Mouse (Mus musculus) embryonic facial prominence, embryonic 13.5 days (tissue): ENCODE measurements around the gene Cul7. TPM values are rescaled to one million over a fixed set of nuclear protein-coding genes. Genes with fewer than 3 reads are reported as not detected.

Experiments used
- ATAC-seq: fragments of 200-750 bp; cut with Nextera tagmentation; 2 replicates; pipeline ENCODE4 v1.8.0; 2017; ENCODE audit warnings: low read depth; ENCODE audit not compliant: insufficient number of reproducible peaks, insufficient read depth, low FRiP score, low TSS enrichment
- H3K27ac ChIP-seq: fragments of 300-500 bp; sonication (generic); 2 replicates; pipeline ENCODE4 v1.5.1; 2015; ENCODE audit warnings: moderate library complexity, mild to moderate bottlenecking, inconsistent platforms
- H3K27me3 ChIP-seq: fragments of 300-500 bp; sonication (generic); 2 replicates; pipeline ENCODE4 v1.6.1; 2015; ENCODE audit warnings: mild to moderate bottlenecking, inconsistent platforms
- H3K36me3 ChIP-seq: fragments of 300-500 bp; sonication (generic); 2 replicates; pipeline ENCODE4 v1.6.1; 2015; ENCODE audit warnings: mild to moderate bottlenecking, inconsistent platforms
- H3K4me1 ChIP-seq: fragments of 300-500 bp; sonication (generic); 2 replicates; pipeline ENCODE4 v1.6.1; 2015; ENCODE audit warnings: inconsistent platforms
- H3K4me2 ChIP-seq: fragments of 300-500 bp; sonication (generic); 2 replicates; pipeline ENCODE4 v1.6.1; 2015; ENCODE audit warnings: moderate library complexity, mild to moderate bottlenecking, inconsistent platforms
- H3K4me3 ChIP-seq: fragments of 300-500 bp; sonication (generic); 2 replicates; pipeline ENCODE4 v1.5.1; 2015; ENCODE audit warnings: mild to moderate bottlenecking, inconsistent platforms
- H3K9ac ChIP-seq: fragments of 300-500 bp; sonication (generic); 2 replicates; pipeline ENCODE4 v1.6.1; 2015; ENCODE audit warnings: mild to moderate bottlenecking, inconsistent platforms
- H3K9me3 ChIP-seq: fragments of 300-500 bp; sonication (generic); 2 replicates; pipeline ENCODE4 v1.6.1; 2016; ENCODE audit warnings: inconsistent platforms
- WGBS: fragments of 180-500 bp; shearing (Covaris S2); methylation state at CpG from one replicate; pipeline ENCODE4 v1.1.7; 2015; ENCODE audit warnings: mixed read lengths; 5-methylcytosine and 5-hydroxymethylcytosine counted together
- polyA plus RNA-seq: library from polyadenylated mRNA; unstranded; fragments of >200 nt; fragmentation: Nextera tagmentation; extraction: Ambion mirVana; gene quantifications from 2 replicates; pipeline ENCODE4 v1.2.1, GENCODE M21; 2015

The Cul7 gene
- 57.4 and 64.1 TPM in 2 replicates for polyA plus RNA-seq

- no peaks in the 10 kb centered on the region for H3K9me3 ChIP-seq
- H3K36me3 ChIP-seq, result peaks cover 39% of the 10 kb centered on the region
- WGBS, result under 1% methylated on average over 53 of the region's 58 CpGs
- peak within 1 kb of the TSS; percentile 92 for H3K4me2 ChIP-seq
- peak within 1 kb of the TSS; percentile 95 for H3K9ac ChIP-seq
- peak within 1 kb of the TSS; percentile 96 for H3K27ac ChIP-seq
- peak; percentile 92 for ATAC-seq
- no peaks in the 10 kb centered on the region for H3K27me3 ChIP-seq
- H3K4me1 ChIP-seq, result peaks cover 52% of the 10 kb centered on the region
- H3K4me3 ChIP-seq, result peak within 1 kb of the TSS; percentile 78
Observed at GRCm38 (mm10) chr17:46650232-46651031, at the start of gene Cul7. Gene Cul7 (plus strand): TSS chr17:46650337.

GRCm38 (mm10) chr17:46600569-46600968 is 49.6 kb upstream of the Cul7 start:
- 88% methylated on average over 2 of the region's 2 CpGs for WGBS
- ATAC-seq, result no peak
- Histone ChIP-seq H3K27me3 (no peaks in the 10 kb centered on the region), H3K4me3 (no peak overlapping the region), H3K9me3 (no peaks in the 10 kb centered on the region), H3K27ac (no peak overlapping the region), H3K9ac (no peak overlapping the region), H3K4me2 (no peak overlapping the region), H3K36me3 (peaks cover 33% of the 10 kb centered on the region), H3K4me1 (peaks cover 28% of the 10 kb centered on the region)

- Histone ChIP-seq H3K4me3 (no peak overlapping the region), H3K27ac (peak overlapping the region; percentile 76), H3K36me3 (peaks cover 23% of the 10 kb centered on the region), H3K9me3 (no peaks in the 10 kb centered on the region), H3K27me3 (no peaks in the 10 kb centered on the region), H3K4me2 (peak overlapping the region; percentile 28; the same call in 1 of the 2 replicates), H3K4me1 (peaks cover 37% of the 10 kb centered on the region), H3K9ac (no peak overlapping the region)
- no peak for ATAC-seq
- 29% methylated on average over 9 of the region's 9 CpGs for WGBS
Observed at GRCm38 (mm10) chr17:46602212-46602611, 47.9 kb upstream of the Cul7 start.

- Histone ChIP-seq H3K9me3 (no peaks in the 10 kb centered on the region), H3K4me2 (no peak overlapping the region), H3K36me3 (peaks cover 12% of the 10 kb centered on the region), H3K27me3 (no peaks in the 10 kb centered on the region), H3K4me1 (peaks cover 47% of the 10 kb centered on the region), H3K9ac (no peak overlapping the region), H3K4me3 (no peak overlapping the region), H3K27ac (peak overlapping the region; percentile 76; the same call in 1 of the 2 replicates)
- ATAC-seq, result no peak
- WGBS, result 91% methylated on average over 4 of the region's 4 CpGs
Observed at GRCm38 (mm10) chr17:46603229-46603628, 46.9 kb upstream of the Cul7 start.

- 69% methylated on average over 5 of the region's 5 CpGs for WGBS
- no peaks in the 10 kb centered on the region for H3K27me3 ChIP-seq
- no peak overlapping the region; the same call in 1 of the 2 replicates for H3K9ac ChIP-seq
- no peak overlapping the region for H3K4me3 ChIP-seq
- peaks cover 59% of the 10 kb centered on the region for H3K4me1 ChIP-seq
- no peak for ATAC-seq
- no peaks in the 10 kb centered on the region for H3K9me3 ChIP-seq
- H3K36me3 ChIP-seq, result peaks cover 10% of the 10 kb centered on the region; the same call in 1 of the 2 replicates
- H3K4me2 ChIP-seq, result 0 out of 2 replicates have a peak overlapping the region, but pooled peaks have one; percentile 1
- H3K27ac ChIP-seq, result peak overlapping the region; percentile 55; the same call in 1 of the 2 replicates
Observed at GRCm38 (mm10) chr17:46605126-46605525, 45.0 kb upstream of the Cul7 start.

- WGBS, result 73% methylated on average over 12 of the region's 12 CpGs
Observed at GRCm38 (mm10) chr17:46605987-46606386, 44.1 kb upstream of the Cul7 start.

GRCm38 (mm10) chr17:46609721-46610514 is 40.2 kb upstream of the Cul7 start:
- Histone ChIP-seq H3K9ac (no peak overlapping the region), H3K4me1 (peaks cover 85% of the 10 kb centered on the region), H3K4me3 (no peak overlapping the region), H3K4me2 (peak overlapping the region; percentile 36), H3K27me3 (no peaks in the 10 kb centered on the region), H3K27ac (peak overlapping the region; percentile 73), H3K36me3 (peaks cover 12% of the 10 kb centered on the region), H3K9me3 (no peaks in the 10 kb centered on the region)
- 44% methylated on average over 15 of the region's 15 CpGs for WGBS
- ATAC-seq, result no peak

More at GRCm38 (mm10) chr17:46605987-46606386, 44.1 kb upstream of the Cul7 start:
- Histone ChIP-seq H3K36me3 (peaks cover 15% of the 10 kb centered on the region), H3K27ac (no peak overlapping the region; the same call in 1 of the 2 replicates), H3K4me3 (no peak overlapping the region), H3K4me2 (no peak overlapping the region), H3K9ac (peak overlapping the region; percentile 21; the same call in 1 of the 2 replicates), H3K4me1 (peaks cover 66% of the 10 kb centered on the region), H3K27me3 (no peaks in the 10 kb centered on the region), H3K9me3 (no peaks in the 10 kb centered on the region)
- no peak for ATAC-seq

GRCm38 (mm10) chr17:46611316-46611715 is 38.8 kb upstream of the Cul7 start:
- WGBS, result 93% methylated on average over 6 of the region's 6 CpGs
- no peak overlapping the region for H3K9ac ChIP-seq
- no peaks in the 10 kb centered on the region for H3K9me3 ChIP-seq
- H3K27ac ChIP-seq, result no peak overlapping the region
- no peak overlapping the region for H3K4me2 ChIP-seq
- no peak overlapping the region for H3K4me3 ChIP-seq
- peaks cover 82% of the 10 kb centered on the region for H3K4me1 ChIP-seq
- peaks cover 12% of the 10 kb centered on the region for H3K36me3 ChIP-seq
- ATAC-seq, result no peak
- no peaks in the 10 kb centered on the region for H3K27me3 ChIP-seq

GRCm38 (mm10) chr17:46612189-46612588 is 37.9 kb upstream of the Cul7 start:
- peaks cover 12% of the 10 kb centered on the region for H3K36me3 ChIP-seq
- no peaks in the 10 kb centered on the region for H3K9me3 ChIP-seq
- no peak overlapping the region for H3K9ac ChIP-seq
- H3K27me3 ChIP-seq, result no peaks in the 10 kb centered on the region
- no peak overlapping the region for H3K4me3 ChIP-seq
- no peak for ATAC-seq
- H3K4me2 ChIP-seq, result peak overlapping the region; percentile 14; the same call in 1 of the 2 replicates
- 74% methylated on average over 2 of the region's 2 CpGs for WGBS
- H3K27ac ChIP-seq, result peak overlapping the region; percentile 56
- H3K4me1 ChIP-seq, result peaks cover 87% of the 10 kb centered on the region

- peaks cover 87% of the 10 kb centered on the region for H3K4me1 ChIP-seq
- ATAC-seq, result no peak
- no peaks in the 10 kb centered on the region for H3K27me3 ChIP-seq
- H3K4me2 ChIP-seq, result peak overlapping the region; percentile 14
- peak overlapping the region; percentile 56 for H3K27ac ChIP-seq
- H3K9ac ChIP-seq, result no peak overlapping the region
- whole genome bisulfite sequencing, result 29% methylated on average over 4 of the region's 4 CpGs
- H3K9me3 ChIP-seq, result no peaks in the 10 kb centered on the region
- peaks cover 12% of the 10 kb centered on the region for H3K36me3 ChIP-seq
- H3K4me3 ChIP-seq, result no peak overlapping the region
Observed at GRCm38 (mm10) chr17:46612820-46613219, 37.3 kb upstream of the Cul7 start.

- Histone ChIP-seq H3K4me1 (peaks cover 87% of the 10 kb centered on the region), H3K9me3 (no peaks in the 10 kb centered on the region), H3K27ac (peak overlapping the region; percentile 56), H3K27me3 (no peaks in the 10 kb centered on the region), H3K4me3 (no peak overlapping the region), H3K36me3 (peaks cover 12% of the 10 kb centered on the region), H3K9ac (no peak overlapping the region), H3K4me2 (0 out of 2 replicates have a peak overlapping the region, but pooled peaks have one; percentile 19)
- no peak for ATAC-seq
- 48% methylated on average over 3 of the region's 3 CpGs for WGBS
Observed at GRCm38 (mm10) chr17:46613229-46613628, 36.9 kb upstream of the Cul7 start.
